ENCODE assay signal across 8 mouse cellular contexts in the genomic region with DNA sequence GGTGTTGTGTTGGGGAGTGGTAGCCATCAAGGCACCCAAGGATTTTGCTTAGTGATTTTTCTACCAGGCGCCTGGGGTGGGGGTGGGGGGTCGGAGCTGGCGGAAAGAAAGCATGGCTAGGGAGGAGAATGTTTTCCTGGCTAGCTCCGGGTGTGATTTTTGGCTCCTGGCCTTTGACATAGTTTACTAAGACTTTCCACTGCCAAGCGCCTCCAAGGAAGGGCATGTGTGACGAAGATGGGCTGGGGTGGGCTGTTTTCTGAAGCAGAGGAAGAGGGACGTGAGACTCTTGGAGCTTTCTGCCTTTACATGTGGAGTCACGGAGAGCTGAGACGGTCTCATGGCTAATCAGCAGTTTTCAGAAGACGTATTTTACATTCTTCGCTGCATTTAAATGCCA.
DNase-seq lines count a peak whose midpoint lies in the region; ATAC-seq lines count a peak whose summit lies in the region.

No protein-coding gene starts in this region.

- H3K27ac ChIP-seq in kidney, embryonic 15.5 days: no peak overlapping the region
- H3K27ac ChIP-seq in hindbrain, embryonic 11.5 days (ENCODE audit: low read depth, low read length): no peak overlapping the region

- no peaks in the 10 kb centered on the region for H3K9me3 ChIP-seq in kidney, embryonic 15.5 days (replicated peaks)
- H3K9me3 ChIP-seq in hindbrain, embryonic 11.5 days (ENCODE audit: control insufficient read depth, low read length): no peaks in the 10 kb centered on the region

- peaks cover 10% of the 10 kb centered on the region for H3K4me1 ChIP-seq in kidney, embryonic 15.5 days
- no peaks in the 10 kb centered on the region; the same call in 1 of the 2 replicates for H3K4me1 ChIP-seq in hindbrain, embryonic 11.5 days (replicated peaks; ENCODE audit: control insufficient read depth, insufficient read depth, low read length)

- H3K9ac ChIP-seq in kidney, embryonic 15.5 days: no peak overlapping the region
- H3K9ac ChIP-seq in hindbrain, embryonic 11.5 days (ENCODE audit: low read depth, low read length): no peak overlapping the region

- H3K27me3 ChIP-seq in kidney, embryonic 15.5 days: no peaks in the 10 kb centered on the region
- no peaks in the 10 kb centered on the region for H3K27me3 ChIP-seq in hindbrain, embryonic 11.5 days (ENCODE audit: control insufficient read depth, insufficient read depth, low read length)

- H3K4me2 ChIP-seq in kidney, embryonic 15.5 days: no peak overlapping the region
- H3K4me2 ChIP-seq in hindbrain, embryonic 11.5 days (replicated peaks; ENCODE audit: low read depth, low read length): no peak overlapping the region

- H3K36me3 ChIP-seq in kidney, embryonic 15.5 days: no peaks in the 10 kb centered on the region
- H3K36me3 ChIP-seq in hindbrain, embryonic 11.5 days (ENCODE audit: control insufficient read depth, insufficient read depth, low read length): no peaks in the 10 kb centered on the region

- DNase-seq in kidney, adult 11 months: peak; percentile 17
- DNase-seq in heart, adult 18-20 months: peak; percentile 78 to 79
- DNase-seq in heart, postnatal 36 days: peak; percentile 65 to 66
- peak; percentile 82 for DNase-seq in lung, postnatal 36 days
- no peak for DNase-seq in hindbrain, embryonic 11.5 days (ENCODE audit: low spot score)
- DNase-seq in left cerebral cortex, postnatal 25 days (ENCODE audit: low spot score in 2 of 2): no peak
- no peak for DNase-seq in cerebellum, postnatal 36 days

- no peak for ATAC-seq in kidney, embryonic 15.5 days (replicated peaks; ENCODE audit: low FRiP score)
- no peak for ATAC-seq in hindbrain, embryonic 11.5 days (ENCODE audit: low FRiP score)

- H3K4me3 ChIP-seq in kidney, embryonic 15.5 days (replicated peaks): no peak overlapping the region
- no peak overlapping the region for H3K4me3 ChIP-seq in hindbrain, embryonic 11.5 days (ENCODE audit: low read depth, low read length)

- WGBS in kidney, embryonic 15.5 days: 43% methylated on average over 11 of the region's 11 CpGs
- 74% methylated on average over 11 of the region's 11 CpGs for WGBS in hindbrain, embryonic 11.5 days

- intact Hi-C loops in heart, postnatal 36 days (cut with DNase I): no loop called here
- intact Hi-C loops in left cerebral cortex, postnatal 25 days (cut with DNase I): no loop called here

Comparison
In these comparisons a context has a peak if more than half of its experiments do, and no peak if none do; other contexts are left out.
1. DNase-seq: peak in kidney, adult 11 months (single experiment), heart, adult 18-20 months (2 of 2), heart, postnatal 36 days (2 of 2) and lung, postnatal 36 days (single experiment); none in hindbrain, embryonic 11.5 days (single experiment), left cerebral cortex, postnatal 25 days (0 of 2) and cerebellum, postnatal 36 days (0 of 2).